Mouse (Mus musculus) CD8-positive naive resting alpha-beta T cell, adult 2 months (primary cell): ENCODE measurements around the gene Gm4724.
"Not testable (repeated sequence)": the region's sequence is repeated elsewhere in the genome, so short reads cannot be mapped to it uniquely, and the experiment has no call there.

ENCODE experiments used
- DNase-seq, 2 experiments: peaks; one replicate each; pipeline ENCODE4 v3.0.0; 2022; ENCODE audit warnings: low read depth in 2 of 2, low spot score in 2 of 2

Gene Gm4724

GRCm38 (mm10) chr2:175435707-175436106, at the start of gene Gm4724:
Gene Gm4724, minus strand, starts transcription at chr2:175435807.
- not testable (repeated sequence) for DNase-seq

GRCm38 (mm10) chr2:175469685-175470084, 34.1 kb upstream of the Gm4724 start, which contains the start of gene Zfp965:
Gene Zfp965, plus strand, starts transcription at chr2:175469985.
- not testable (repeated sequence) for DNase-seq
